Mouse (Mus musculus) mouse trophoblast stem cell (cell line): ENCODE measurements around the gene Senp2.
"Not testable (repeated sequence)": the region's sequence is repeated elsewhere in the genome, so short reads cannot be mapped to it uniquely, and the experiment has no call there.

ENCODE experiments used
- in situ Hi-C, 2 experiments: fragments of 300-500 bp; cut with MseI, MboI; formaldehyde crosslinking; loops; 2 replicates in 1 of 2; 3 replicates in 1 of 2; pipeline ENCODE4 v1.15.1; 2025

Gene Senp2

DNA sequence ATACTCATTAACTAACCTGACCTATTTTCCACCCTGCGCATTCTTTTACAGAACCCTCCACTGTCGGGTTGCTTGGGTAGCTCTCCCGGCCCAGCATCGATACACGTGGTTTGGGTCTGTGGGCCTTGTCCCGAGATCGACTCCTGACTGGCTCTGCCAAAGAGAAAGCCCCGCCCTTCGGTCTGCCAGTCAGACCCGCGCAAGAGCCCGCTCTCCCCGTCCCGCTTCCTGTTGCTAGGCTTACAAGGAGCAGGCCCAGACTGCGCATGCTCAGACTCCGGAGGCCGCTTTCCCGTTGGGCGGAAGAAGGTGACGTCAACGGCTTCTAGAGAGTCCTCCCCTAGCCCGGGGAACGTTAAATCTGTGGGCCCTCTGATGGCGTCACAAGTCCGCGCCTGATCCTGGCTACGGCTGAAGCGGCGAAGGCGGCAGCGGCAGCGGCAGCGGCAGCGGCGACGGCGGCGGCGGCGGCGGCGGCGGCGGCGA, at the start of gene Senp2:
Senp2 (plus strand) TSS at position 386 of the 486 bp plus-strand sequence.
- in situ Hi-C loops: loop anchor here in 1 of 2 experiments (25.0 kb wide), 1 partner anchor 172 kb away; no protein-coding TSS in a partner anchor

GRCm38 (mm10) chr16:21965576-21965975, 43.7 kb upstream of the Senp2 start:
- in situ Hi-C loops: no loop called here

GRCm38 (mm10) chr16:21969874-21970273, 39.4 kb upstream of the Senp2 start:
- in situ Hi-C loops: no loop called here

- in situ Hi-C loops: no loop called here
Measured at GRCm38 (mm10) chr16:21970536-21970935, 38.7 kb upstream of the Senp2 start.

DNA sequence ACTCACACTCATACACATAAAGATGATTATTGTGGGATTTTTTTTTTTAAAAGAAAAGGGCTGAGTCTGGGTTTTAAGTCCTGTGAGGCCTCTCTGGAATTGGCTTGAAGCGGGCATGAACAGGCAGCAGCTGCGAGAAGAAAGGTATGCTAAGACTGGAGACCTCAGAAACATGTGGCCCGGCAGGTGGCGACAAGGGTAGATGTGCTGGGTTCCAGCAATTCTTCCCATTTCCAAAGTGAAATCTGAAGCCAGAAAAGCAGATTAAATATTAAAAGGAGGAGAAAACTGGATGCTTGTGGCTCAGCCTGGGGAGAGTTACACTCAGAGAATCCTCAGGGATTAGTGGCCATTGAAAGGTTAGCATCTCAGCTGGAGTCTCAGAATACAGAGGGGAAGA, 37.8 kb upstream of the Senp2 start:
- in situ Hi-C loops: no loop called here

GRCm38 (mm10) chr16:21976203-21976602, 33.1 kb upstream of the Senp2 start:
- in situ Hi-C loops: no loop called here

GRCm38 (mm10) chr16:21977347-21977746, 31.9 kb upstream of the Senp2 start:
- in situ Hi-C loops: no loop called here

DNA sequence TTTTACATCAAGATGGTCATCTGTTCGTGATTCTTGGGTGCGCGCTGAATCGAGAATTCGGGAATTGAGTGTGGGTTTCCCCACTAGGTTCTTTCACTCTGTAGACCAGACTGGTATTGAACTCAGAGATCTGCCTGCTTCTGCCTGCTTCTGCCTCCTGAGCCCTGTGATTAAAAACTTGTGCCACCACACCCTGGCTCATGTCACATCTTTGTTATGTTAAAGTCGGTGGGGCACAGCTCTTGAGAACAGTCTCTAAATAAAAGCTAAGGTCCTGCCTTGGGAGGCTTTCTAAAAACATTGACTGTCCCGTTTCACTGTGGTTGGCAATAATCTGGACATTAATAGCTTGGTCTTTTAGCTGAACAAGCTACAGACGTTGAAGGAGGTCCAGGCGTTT, 26.1 kb upstream of the Senp2 start:
- in situ Hi-C loops: no loop called here

DNA sequence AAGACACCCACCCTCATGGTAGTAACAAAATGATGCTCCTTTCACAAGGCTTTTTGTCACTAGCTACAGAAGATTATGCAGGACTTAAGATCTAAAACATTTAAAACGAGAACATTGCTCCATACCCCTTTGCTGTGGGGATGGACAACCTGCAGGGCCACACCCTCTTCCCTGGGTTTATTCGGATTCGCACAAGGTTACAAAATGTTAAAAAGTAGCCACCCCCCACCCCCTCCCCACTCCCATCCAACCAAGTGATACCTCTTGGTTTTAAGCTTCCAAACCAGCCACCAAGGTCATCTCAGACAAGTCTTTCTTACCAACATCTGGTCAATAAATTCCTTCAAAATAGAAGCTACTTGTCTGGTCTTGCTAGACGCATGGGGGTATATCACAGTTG, 25.7 kb upstream of the Senp2 start:
- in situ Hi-C loops: no loop called here

DNA sequence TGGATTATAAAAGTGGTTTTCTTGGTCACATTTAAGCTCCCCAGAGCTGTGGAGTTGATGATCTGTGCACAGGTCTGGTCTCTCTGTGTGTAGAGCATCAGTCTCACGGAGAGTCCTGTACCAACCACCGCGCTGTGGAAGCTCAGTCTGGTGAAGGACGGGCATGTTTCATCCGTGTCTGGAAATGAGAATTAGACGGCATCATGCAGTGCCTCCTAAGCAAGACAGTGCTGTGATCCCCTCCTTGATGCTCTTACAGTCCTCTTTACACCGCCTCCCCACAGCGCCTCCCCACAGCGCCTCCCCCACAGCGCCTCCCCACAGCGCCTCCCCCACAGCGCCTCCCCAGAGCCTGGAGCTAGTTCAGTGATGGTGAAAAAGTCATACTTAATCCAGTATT, 25.2 kb upstream of the Senp2 start:
- in situ Hi-C loops: no loop called here

DNA sequence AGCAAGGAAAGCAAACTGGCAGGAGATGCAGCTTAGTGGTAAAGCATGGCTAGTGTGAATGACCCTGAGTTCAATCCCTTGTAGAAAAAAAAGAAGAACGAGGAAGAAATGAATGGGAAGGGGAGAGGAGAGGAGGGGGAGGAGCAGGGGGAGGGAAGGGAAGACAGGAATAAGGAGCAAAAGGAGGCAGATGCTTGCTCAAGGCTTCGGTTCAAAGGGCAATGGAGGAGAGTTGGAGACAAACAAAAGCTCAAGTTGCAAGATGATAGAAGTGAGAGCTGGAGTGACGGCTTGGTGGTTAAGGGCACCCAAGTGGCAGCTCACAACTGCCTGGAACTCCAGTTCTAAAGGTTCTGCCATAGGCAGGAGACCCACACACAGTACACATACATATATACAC, 23.1 kb upstream of the Senp2 start:
- in situ Hi-C loops: no loop called here

DNA sequence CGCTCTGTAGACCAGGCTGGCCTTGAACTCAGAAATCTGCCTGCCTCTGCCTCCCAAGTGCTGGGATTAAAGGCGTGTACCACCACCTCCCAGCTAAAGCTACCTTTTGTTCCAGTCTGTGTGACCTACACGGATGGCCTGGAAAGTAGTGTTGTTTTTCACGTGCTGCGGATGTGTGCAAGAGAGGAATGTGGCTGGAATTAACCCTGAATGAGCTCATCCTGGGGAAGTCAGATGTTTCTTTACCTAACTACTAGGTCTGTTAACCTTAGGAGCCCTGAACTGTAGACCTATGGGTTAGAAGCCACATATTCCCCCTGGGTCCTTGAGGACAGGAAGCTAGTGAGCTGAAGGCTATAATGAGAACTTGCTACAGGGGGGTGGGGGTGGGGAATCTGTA, 21.3 kb upstream of the Senp2 start:
- in situ Hi-C loops: no loop called here

DNA sequence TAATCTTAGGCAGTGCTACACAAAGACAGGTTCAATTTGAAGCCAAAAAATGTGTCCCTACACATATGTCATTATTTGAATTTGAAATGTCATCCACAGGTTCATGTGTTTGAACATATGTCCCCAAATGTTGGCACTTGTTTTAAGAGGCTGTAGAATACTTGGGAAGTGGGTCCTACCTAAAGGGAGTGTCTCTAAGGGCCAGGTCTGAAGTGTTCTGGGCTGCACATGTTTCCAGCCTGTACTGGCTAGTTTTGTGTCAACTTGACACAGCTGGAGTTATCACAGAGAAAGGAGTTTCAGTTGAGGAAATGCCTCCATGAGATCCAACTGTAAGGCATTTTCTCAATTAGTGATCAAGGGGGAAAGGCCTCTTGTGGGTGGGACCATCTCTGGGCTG, 18.4 kb upstream of the Senp2 start:
- in situ Hi-C loops: not testable (repeated sequence)

- in situ Hi-C loops: no loop called here
Measured at GRCm38 (mm10) chr16:21991774-21992173, 17.5 kb upstream of the Senp2 start.

DNA sequence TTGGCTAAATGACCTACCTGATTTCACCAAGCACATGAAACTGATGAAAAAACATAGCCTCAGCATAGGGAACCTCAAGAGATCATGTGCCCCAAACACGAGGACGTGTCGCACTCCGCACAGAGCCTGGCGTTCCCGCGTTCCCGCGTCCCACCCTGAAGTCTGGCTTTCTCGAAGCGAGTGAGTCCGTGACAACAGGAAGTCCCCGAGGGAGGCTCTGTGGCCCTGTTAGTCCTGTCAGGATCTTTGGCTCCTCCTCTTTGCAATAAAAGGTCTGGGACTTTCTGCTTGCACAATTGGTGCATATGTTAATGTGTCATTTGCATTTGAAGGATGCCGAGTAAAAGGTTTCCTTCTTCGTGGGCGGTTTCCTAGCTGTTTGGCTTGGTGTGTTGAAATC, 14.0 kb upstream of the Senp2 start, which contains the start of gene Liph:
Liph (minus strand) TSS at position 360 of the 400 bp plus-strand sequence.
- in situ Hi-C loops: no loop called here

GRCm38 (mm10) chr16:21996402-21996801, 12.9 kb upstream of the Senp2 start:
- in situ Hi-C loops: no loop called here

DNA sequence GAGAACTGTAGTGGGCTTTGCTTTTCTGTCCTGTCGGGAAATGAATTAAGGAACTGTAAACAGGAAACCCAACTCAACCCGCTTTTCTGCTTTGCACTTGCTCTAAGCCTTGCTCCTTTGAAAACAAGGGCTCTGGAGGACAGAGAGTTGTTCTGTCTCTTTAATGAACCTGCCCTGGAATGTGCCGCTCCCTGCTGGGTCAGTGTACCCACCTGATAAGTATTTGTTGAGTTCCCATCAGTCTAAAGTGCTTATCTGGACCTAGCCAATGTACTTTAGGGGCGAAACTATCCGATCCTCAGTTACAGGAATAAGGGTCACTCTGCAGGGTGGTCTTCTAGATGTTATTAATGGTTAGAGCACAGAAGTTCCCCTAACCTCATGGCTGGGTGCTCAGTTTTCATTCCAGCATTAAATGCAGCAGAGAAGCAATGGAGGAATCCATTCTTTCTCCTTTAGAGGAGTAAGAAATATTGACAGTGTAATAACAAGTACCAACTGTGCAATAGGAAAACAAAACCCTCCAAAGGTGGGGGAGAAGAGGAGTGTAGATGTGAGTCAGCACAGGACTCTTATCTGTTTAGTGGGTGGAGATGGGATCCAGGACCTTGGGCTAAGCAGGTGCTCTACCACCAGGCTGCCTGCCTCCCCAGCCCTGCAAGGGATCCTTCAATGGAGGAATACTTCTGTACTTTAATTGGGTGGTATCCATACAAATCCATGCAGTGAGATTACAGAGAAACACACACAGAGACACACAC, 12.2 kb upstream of the Senp2 start:
- in situ Hi-C loops: no loop called here

GRCm38 (mm10) chr16:21998061-21998460, 11.2 kb upstream of the Senp2 start:
- in situ Hi-C loops: no loop called here

GRCm38 (mm10) chr16:21999941-22000690, 9.2 kb upstream of the Senp2 start:
- in situ Hi-C loops: loop anchor here in 1 of 2 experiments (25.0 kb wide), 1 partner anchor 163 kb away; no protein-coding TSS in a partner anchor

DNA sequence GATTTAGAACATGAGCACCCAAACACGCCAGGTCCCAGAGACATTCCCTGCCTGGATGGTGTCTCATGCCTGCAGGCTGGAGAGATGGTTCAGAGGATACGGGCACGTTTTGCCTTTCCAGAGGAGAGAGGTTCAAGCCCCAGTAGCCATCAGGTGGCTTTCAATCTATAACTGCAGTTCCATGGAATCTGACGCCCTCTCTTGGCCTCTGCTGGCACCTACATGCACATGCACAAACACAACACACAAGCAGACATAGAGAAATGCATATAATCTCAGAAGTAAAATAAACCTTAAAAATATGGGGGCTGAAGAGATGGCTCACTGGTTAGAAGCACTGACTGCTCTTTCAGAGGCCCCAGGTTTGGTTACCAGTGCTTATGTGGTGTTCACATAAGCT, 8.1 kb upstream of the Senp2 start:
- in situ Hi-C loops: loop anchor here in 1 of 2 experiments (25.0 kb wide), 1 partner anchor 164 kb away; no protein-coding TSS in a partner anchor

DNA sequence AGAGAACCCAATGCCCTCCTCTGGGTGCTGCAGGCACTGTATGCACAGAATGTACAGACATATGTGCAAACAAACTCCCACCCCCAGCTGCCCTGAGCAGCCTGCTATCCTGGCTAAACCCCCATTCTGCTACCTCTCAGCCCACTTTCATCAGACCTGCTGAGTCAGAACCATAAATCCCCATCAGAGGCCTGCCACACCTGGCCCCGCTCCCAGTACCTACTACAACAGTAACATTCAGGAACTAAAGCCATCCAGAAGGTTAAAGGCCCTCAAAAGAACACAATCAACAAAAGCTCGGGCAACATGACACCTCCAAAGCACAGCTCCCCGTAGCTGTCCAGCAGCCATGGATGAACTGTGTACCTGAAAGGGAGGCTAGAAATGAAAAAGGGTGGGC, 7.7 kb upstream of the Senp2 start:
- in situ Hi-C loops: loop anchor here in 1 of 2 experiments (25.0 kb wide), 1 partner anchor 164 kb away; no protein-coding TSS in a partner anchor

- in situ Hi-C loops: loop anchor here in 1 of 2 experiments (25.0 kb wide), 1 partner anchor 172 kb away; no protein-coding TSS in a partner anchor
Measured at GRCm38 (mm10) chr16:22009596-22009995, 312 bp downstream of the Senp2 start.
